Mouse (Mus musculus): Measurements from ENCODE around the gene Kdm2b.

Gene Kdm2b

GRCm38 (mm10) chr5:122925534-122925958 is 64.1 kb downstream of the Kdm2b start:
- DNase-seq = peak; percentile 82

DNA sequence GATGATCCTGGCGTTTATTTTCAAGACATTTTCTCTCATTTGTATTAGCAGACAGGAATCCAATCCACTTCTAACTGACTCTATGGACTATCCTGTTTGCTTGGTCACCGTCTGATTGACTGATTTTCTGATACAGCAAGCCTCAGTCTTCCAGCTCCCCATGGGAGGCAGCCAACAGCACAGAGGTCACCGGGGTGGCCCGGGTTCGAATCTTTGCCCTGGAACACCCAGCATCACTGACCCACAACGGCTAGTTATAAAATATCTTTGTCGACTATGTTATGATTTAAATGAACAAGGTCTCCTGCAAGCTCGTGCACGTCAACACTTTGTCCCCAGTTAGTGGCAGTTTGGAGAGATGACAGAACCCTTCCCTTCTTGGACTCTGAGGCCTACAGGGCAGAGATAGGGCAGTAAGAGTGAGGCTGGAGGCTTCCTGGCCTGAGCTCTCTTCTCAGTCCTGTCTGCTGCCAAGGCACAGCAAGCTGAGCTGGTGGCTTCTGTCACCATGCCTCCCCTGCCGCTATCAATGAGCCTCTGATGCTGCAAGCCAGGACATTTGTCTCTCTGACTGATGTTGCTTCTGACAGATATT is 65.7 kb downstream of the Kdm2b start:
- no peak for DNase-seq

DNA sequence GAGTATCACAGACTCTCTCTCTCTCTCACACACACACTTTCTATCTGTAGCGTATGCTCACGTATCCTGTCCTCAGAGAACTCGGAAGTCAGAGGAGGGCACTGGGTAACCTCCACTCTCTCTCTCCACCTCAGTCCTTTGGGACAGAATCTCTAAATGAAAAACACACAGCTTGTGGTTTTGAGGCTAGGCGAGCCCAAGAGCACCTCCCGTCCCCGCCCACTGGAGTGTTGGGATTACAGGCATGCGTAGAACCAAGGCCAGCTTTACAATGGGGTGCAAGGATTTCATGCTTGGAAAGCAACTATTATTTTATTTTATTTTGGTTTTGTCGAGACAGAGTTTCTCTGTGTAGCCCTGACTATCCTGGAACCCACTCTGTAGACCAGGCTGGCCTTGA is 67.7 kb downstream of the Kdm2b start:
- DNase-seq = no peak

DNA sequence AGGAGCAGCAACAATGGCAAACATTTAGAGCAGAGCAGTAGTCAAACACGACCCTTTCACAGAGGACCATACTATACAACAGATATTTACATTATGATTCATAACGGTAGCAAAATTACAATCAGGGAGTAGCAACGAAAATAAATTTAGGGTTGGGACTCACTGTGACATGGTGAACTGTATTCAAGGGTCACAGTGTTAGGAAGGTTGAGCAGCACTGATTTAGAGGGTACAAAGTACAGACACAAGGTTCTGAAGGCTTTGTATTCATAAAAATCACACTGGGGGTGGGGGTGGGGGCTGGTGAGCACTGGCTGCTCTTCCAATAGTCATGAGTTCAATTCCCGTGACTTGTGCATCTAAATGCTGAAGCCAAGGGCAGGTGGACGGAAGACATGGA is 69.1 kb downstream of the Kdm2b start:
- DNase-seq = no peak

GRCm38 (mm10) chr5:122917982-122918711 is 71.5 kb downstream of the Kdm2b start:
- DNase-seq = no peak

- no peak for DNase-seq
Measured at GRCm38 (mm10) chr5:122916147-122916546, 73.5 kb downstream of the Kdm2b start.

DNA sequence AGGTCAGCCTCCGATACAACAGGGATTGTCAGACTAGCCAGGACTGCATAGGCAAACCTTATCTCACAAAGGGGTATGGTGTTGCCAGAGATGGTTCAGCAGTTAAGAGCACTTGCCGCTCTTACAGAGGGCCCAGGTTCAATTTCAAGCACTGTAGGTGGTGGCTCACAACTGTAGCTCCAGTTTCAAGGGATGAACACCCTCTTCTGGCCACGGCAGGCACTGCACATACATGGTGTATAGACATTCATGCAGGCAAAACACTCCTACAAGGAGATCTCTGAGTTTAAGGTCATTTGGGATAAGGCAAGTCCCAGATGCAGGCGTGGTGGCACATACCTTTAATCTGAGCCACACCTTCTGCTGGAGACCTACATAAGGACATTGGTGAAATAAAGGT is 76.8 kb downstream of the Kdm2b start:
- DNase-seq = no peak

DNA sequence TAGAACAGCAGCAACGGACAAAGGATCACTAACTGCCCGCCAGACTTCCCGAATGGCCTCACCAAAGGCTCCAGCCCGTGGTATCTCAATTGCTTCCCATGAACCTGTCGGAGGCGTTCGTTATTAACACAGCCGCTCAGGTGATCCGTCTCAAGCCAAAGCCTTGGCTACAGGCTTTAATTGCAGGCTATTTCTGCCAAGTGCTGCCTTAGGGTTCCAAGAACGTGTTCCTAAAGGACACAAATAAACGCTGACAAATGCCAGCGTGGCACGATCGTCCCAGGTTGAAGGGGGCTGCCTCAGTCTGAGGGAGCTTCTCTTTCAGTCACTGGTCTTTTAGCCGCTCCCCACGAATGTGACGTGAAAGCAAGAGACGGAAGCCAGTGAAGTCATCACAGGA is 80.1 kb downstream of the Kdm2b start:
- no peak for DNase-seq

GRCm38 (mm10) chr5:122908001-122908400 is 81.6 kb downstream of the Kdm2b start:
- DNase-seq = no peak

GRCm38 (mm10) chr5:122907182-122907581 is 82.4 kb downstream of the Kdm2b start:
- DNase-seq = no peak

DNA sequence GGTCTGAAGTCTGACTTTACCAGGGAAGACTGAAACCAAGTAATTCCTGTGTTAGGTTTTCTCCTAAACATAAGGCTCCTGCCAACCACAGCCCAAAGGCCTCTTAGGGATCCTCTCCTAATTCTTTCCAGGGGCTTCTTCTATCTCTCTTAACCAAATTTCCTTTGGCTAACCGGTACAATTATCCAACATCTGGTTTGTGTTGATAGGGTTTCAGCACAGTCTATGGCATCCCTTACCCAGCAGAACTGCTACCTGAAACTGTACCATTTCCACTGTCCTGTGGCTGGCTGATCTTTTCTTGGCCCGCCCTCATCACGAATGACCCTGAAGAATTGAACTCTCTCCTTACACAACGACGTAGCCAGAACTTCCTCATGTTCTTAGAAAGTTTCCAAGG is 86.5 kb downstream of the Kdm2b start:
- no peak for DNase-seq

DNA sequence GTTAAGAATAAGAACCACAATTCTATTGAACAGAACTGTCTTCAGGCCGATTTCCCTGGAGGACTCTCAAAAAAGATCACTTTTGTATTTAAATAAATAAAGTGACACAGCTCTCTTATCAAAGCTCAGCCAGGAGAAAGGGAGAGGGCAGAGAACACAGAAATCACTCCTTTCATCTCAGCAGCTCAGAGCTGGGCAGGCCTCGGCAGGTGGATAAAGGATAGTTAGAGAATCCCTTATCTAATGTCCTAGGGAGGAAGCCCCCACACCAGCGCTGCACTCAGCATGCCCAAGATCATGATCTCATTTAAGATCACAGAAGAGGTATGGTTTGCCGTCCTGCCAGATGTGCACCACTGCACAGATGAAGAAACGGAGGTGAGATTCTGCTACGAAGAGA is 87.4 kb downstream of the Kdm2b start:
- DNase-seq = no peak

DNA sequence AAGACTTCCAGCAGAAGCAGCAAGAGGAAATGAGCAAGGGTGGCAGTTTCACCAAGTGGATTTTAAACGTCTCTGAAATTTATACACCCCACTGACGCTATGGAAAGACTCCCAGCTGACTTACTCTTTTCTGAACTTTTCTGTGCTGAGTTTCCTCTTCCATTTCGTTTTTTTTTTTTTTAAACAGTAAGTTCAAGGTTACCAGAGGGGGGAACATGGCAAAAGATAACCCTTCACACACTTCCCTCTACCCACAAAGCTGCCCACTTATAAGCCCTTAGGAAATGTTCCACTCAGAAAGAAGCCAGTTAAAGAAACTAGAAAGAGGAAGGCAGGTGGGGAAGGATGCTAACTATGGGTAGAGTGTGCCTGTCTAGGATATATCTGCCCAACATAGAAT is 88.0 kb downstream of the Kdm2b start:
- DNase-seq = no peak

GRCm38 (mm10) chr5:122901179-122901578 is 88.4 kb downstream of the Kdm2b start:
- no peak for DNase-seq

- no peak for DNase-seq
Measured at GRCm38 (mm10) chr5:122900558-122901171, 89.0 kb downstream of the Kdm2b start.

- DNase-seq = peak; percentile 96
Measured at GRCm38 (mm10) chr5:122899777-122900557, 89.7 kb downstream of the Kdm2b start.

- peak; percentile 65 for DNase-seq
Measured at GRCm38 (mm10) chr5:122898963-122899776, 90.5 kb downstream of the Kdm2b start.

- no peak for DNase-seq
Measured at GRCm38 (mm10) chr5:122898153-122898552, 91.5 kb downstream of the Kdm2b start.

GRCm38 (mm10) chr5:122894821-122895220 is 94.8 kb downstream of the Kdm2b start:
- DNase-seq = no peak

GRCm38 (mm10) chr5:122894007-122894637 is 95.5 kb downstream of the Kdm2b start:
- peak; percentile 79 for DNase-seq

DNA sequence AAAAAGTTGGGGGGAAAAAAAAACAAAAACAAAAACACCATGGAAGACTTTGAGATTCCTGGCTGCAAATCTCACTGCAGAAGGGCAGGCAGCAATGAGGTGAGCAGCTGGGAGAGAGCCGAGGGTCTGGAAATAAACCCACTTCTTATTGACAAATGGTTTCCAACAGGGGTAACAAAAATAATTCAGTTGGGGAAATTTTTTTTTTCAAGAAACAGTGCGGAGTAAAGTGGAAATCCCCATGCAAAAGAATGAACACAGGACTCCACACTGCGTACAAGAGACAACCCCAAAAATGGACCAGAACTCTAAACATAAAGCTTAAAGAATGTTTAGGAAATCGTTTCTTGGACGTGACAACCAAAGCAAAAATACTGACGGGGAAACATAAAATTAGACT is 96.4 kb downstream of the Kdm2b start:
- DNase-seq = no peak

GRCm38 (mm10) chr5:122890396-122890795 is 99.2 kb downstream of the Kdm2b start:
- DNase-seq = no peak
